Mouse (Mus musculus) ovary, adult 10 weeks (tissue): Measurements from ENCODE around the gene Gaa. TPM values are rescaled to one million over a fixed set of nuclear protein-coding genes. Genes with fewer than 3 reads are reported as not detected.

ENCODE experiments used
- polyA plus RNA-seq: library from polyadenylated mRNA; stranded (reverse); fragments of 350-450 nt; fragmentation: Illumina TruSeq; extraction: RNeasy Lipid Tissue Mini Kit (QIAGEN cat#74804); gene quantifications from one replicate; pipeline ENCODE4 v1.2.3, GENCODE M21; 2014

The Gaa gene
- 0.46 TPM for polyA plus RNA-seq

DNA sequence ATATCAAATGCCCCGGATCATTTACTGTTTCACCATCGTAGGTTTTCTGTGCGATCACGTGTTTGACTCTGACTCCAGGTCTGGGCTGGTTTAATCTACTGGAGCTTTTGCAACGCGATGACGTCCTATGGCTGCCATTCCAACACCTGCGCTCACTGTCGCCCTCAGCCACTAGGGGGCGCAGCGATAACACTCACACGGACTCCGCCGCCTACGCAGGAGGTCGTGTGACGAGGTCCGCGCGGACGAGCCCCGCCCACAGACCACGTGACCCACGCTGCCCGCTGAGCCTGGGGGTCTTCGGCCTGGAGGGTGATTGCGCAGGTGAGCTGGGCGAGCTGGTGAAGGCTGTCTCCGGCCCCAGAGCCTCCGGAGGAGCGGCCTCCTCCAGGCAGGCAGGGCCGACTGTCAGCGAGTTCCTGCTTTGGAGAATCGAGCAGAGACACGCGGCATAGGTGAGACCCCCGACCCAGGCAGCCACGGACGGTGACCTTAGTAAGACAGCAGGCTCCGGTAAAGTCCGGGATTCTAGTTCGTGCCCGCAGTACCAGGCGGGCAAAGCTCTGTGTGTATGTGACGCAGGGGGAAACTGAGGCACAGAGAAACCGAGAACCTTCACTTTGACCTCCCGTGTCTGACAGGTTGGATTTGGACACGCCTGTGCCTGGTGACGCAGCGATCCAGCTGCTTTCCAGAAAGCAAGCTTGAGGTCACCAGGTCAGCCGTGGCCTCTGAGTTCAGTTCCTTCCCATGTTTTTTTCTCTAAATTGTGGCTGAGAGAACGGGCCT is at the start of gene Gaa:
TSS of gene Gaa (plus strand) at position 120 of the 789 bp plus-strand sequence.

DNA sequence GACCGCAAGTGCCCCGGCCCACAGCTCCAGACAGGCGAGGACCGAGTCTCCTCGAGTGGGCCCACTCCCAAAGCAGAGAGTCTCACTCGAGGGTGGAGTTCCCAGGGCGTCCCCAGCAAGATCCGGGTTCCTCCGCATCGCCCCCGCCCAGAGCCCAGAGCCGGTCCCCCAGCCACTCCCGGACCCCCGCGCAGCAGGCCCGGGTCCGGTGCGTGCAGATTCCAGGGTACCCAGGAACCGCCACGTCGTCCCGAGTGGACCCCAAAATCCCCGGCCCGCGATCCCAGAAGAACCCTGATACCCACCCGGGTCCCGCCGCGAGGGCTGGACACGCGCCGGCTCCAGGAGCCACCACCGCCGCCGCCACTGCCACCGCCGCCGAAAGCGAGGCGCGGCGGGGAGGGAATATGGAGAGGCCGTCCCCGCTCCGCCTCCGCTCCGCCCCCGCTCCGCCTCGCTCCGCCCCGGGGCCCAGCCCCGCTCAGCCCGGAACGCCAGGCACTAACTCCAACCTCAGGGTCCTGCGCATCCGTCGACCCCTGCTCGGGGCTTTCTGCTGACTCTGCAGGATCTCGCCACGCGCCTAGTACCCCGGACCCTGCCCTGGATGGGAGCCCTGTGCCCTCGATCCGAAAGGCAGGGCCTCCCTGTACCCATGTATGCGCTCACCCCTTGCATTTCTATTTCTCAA is 39.5 kb upstream of the Gaa start, which contains the start of the genes Tbc1d16 and Ccdc40:
TSS of gene Tbc1d16 (minus strand) at position 409 of the 691 bp plus-strand sequence.
TSS of gene Ccdc40 (plus strand) at position 482 of the 691 bp plus-strand sequence.

GRCm38 (mm10) chr11:119299391-119300245 is 31.9 kb downstream of the Gaa start, which contains the start of gene Eif4a3:
Eif4a3 (minus strand) TSS chr11:119300089.

DNA sequence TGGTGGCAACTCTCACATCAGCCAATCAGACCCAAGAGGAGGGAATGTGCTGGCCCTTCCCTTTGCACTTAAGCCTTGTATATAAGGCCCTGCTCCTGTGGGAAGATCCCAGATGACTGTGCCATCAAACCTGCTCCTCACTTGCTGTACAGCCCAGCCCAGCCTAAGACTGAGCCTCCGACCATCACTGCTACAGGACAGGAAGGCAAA is 39.9 kb downstream of the Gaa start, which contains the start of gene Card14:
TSS of gene Card14 (plus strand) at position 111 of the 210 bp plus-strand sequence.

Other genes starting within 250 kb of the Gaa start
- 1.3 TPM for gene Cbx2, start 244.9 kb upstream of the Gaa start, polyA plus RNA-seq
- 1.3 TPM for gene Cbx8, start 226.9 kb upstream of the Gaa start, polyA plus RNA-seq
- gene Cbx4, start 181.7 kb upstream of the Gaa start, polyA plus RNA-seq = 8.6 TPM
- 3.1 TPM for gene Tbc1d16, start 39.4 kb upstream of the Gaa start, polyA plus RNA-seq
- 1.7 TPM for gene Ccdc40, start 39.3 kb upstream of the Gaa start, polyA plus RNA-seq
- gene Eif4a3, start 32.2 kb downstream of the Gaa start, polyA plus RNA-seq = 62.7 TPM
- not detected for gene Card14, start 39.9 kb downstream of the Gaa start, polyA plus RNA-seq
- 3.2 TPM for gene Sgsh, start 87.6 kb downstream of the Gaa start, polyA plus RNA-seq
- 2.9 TPM for gene Slc26a11, start 87.7 kb downstream of the Gaa start, polyA plus RNA-seq
- gene Rnf213, start 125.2 kb downstream of the Gaa start, polyA plus RNA-seq = 102 TPM
- gene Endov, start 223.5 kb downstream of the Gaa start, polyA plus RNA-seq = 0.34 TPM